ENCODE assay signal across 18 mouse cellular contexts in the genomic region with DNA sequence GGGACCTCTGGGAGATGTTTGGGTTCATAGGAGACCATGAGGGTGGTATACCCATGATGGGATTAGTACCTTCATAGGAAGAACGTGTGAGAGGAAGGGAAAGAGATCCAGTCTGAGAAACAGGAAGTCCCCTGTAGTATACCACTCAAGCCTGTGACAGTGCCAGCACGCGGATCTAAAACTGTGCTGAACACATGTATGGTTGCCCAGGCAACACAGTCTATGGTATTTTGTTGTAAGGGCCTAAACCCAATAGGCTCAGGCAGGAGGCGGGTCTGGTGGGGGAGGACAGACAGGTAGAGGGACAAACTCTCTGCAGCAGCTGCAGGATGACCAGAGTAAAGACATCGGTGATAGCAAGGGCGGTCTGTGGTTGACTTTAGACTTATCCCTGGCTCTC. TPM values are rescaled to one million over a fixed set of nuclear protein-coding genes. Genes with fewer than 3 reads are reported as not detected.
DNase-seq lines count a peak whose midpoint lies in the region; ATAC-seq and TF ChIP-seq lines count a peak whose summit lies in the region.
"Had no signal": no experiment of that assay in that cellular context is flagged by ENCODE, and none has a peak within 500 bp of the region (broad histone marks: within the 10 kb centered on the region; RNA-seq: fewer than 3 reads in every experiment).

No protein-coding gene starts in this region.

- intact Hi-C loops in left cerebral cortex, postnatal 14 days (cut with DNase I), result no loop called here

- H3K27me3 ChIP-seq in hindbrain, postnatal 0 days (ENCODE audit: insufficient read depth, low read length), result no peaks in the 10 kb centered on the region
- H3K27me3 ChIP-seq: embryonic facial prominence, embryonic 15.5 days; hindbrain, embryonic 13.5 days; midbrain, embryonic 15.5 days had no signal

- no peak overlapping the region for H3K4me2 ChIP-seq in hindbrain, postnatal 0 days (ENCODE audit: low read depth, low read length)
- H3K4me2 ChIP-seq: embryonic facial prominence, embryonic 15.5 days; hindbrain, embryonic 13.5 days; midbrain, embryonic 15.5 days had no signal

- DNase-seq in left cerebral cortex, postnatal 14 days (ENCODE audit: low spot score in 2 of 2), result peak; percentile 29 to 53
- no peak for DNase-seq in left cerebral cortex, adult 11 months (ENCODE audit: low spot score)
- DNase-seq in right cerebral cortex, postnatal 10 days (ENCODE audit: low spot score in 2 of 2), result peak; percentile 59 to 69
- DNase-seq in right cerebral cortex, adult 18-20 months, result no peak
- DNase-seq in right cerebral cortex, postnatal 25 days, result peak; percentile 30
- no peak for DNase-seq in hindbrain, postnatal 0 days (ENCODE audit: low spot score)
- DNase-seq in gastrocnemius, postnatal 4 days (ENCODE audit: low spot score in 2 of 2), result no peak
- DNase-seq: adrenal gland, postnatal 14 days; cerebellum, adult 8-10 months; gastrocnemius, postnatal 10 days; kidney, adult 18-20 months had no signal

- H3K4me3 ChIP-seq in hindbrain, postnatal 0 days (ENCODE audit: low read length), result no peak overlapping the region
- H3K4me3 ChIP-seq: embryonic facial prominence, embryonic 15.5 days; hindbrain, embryonic 13.5 days; midbrain, embryonic 15.5 days had no signal

- 70% methylated on average over 6 of the region's 6 CpGs for WGBS in hindbrain, postnatal 0 days

- no peaks in the 10 kb centered on the region for H3K36me3 ChIP-seq in hindbrain, postnatal 0 days (ENCODE audit: insufficient read depth, low read length)
- H3K36me3 ChIP-seq: embryonic facial prominence, embryonic 15.5 days; hindbrain, embryonic 13.5 days; midbrain, embryonic 15.5 days had no signal

- H3K9me3 ChIP-seq in hindbrain, postnatal 0 days (ENCODE audit: low read length), result no peaks in the 10 kb centered on the region
- H3K9me3 ChIP-seq: embryonic facial prominence, embryonic 15.5 days; hindbrain, embryonic 13.5 days; midbrain, embryonic 15.5 days had no signal

- H3K4me1 ChIP-seq in hindbrain, postnatal 0 days (ENCODE audit: insufficient read depth, low read length), result no peaks in the 10 kb centered on the region
- H3K4me1 ChIP-seq: embryonic facial prominence, embryonic 15.5 days; hindbrain, embryonic 13.5 days; midbrain, embryonic 15.5 days had no signal

- H3K27ac ChIP-seq in hindbrain, postnatal 0 days, result no peak overlapping the region
- H3K27ac ChIP-seq: embryonic facial prominence, embryonic 15.5 days; hindbrain, embryonic 13.5 days; kidney, postnatal 0 days; midbrain, embryonic 15.5 days had no signal

- no peak for TF ChIP-seq CTCF in hindbrain, postnatal 0 days (IDR thresholded peaks at IDR 0.05; ENCODE audit: low read depth)

- no peak overlapping the region for H3K9ac ChIP-seq in hindbrain, postnatal 0 days (replicated peaks; ENCODE audit: low read length)
- H3K9ac ChIP-seq: embryonic facial prominence, embryonic 15.5 days; hindbrain, embryonic 13.5 days; midbrain, embryonic 15.5 days had no signal

- peak; percentile 68 for ATAC-seq in common myeloid progenitor, adult 5-6 weeks (replicated peaks; ENCODE audit: low read depth, poor library complexity, severe bottlenecking)
- ATAC-seq in hindbrain, postnatal 0 days, result no peak
- ATAC-seq: inflammation-experienced regulatory T-cells, adult 6 months; midbrain, embryonic 15.5 days had no signal

RNA-seq across cellular contexts. Expression of gene Teddm2, which starts 53.8 kb away (rescaled TPM):
- total RNA-seq in left cerebral cortex, postnatal 14 days (2021), result 1 to 10 TPM; 3.3 to 3.4 TPM
- total RNA-seq in common myeloid progenitor, adult 5-6 weeks (2017), result 0.18 and 0.29 TPM in 2 replicates
- total RNA-seq in hindbrain, postnatal 0 days (2014; rRNA removed), result 0.72 and 1.6 TPM in 2 replicates
- polyA plus RNA-seq in hindbrain, postnatal 0 days (2015; fragmentation: Nextera tagmentation; extraction: Ambion mirVana), result 1.4 and 1.6 TPM in 2 replicates
- total RNA-seq in gastrocnemius, postnatal 4 days (2021), result under 1 TPM; 0.65 to 0.88 TPM
- total RNA-seq: megakaryocyte-erythroid progenitor cell, adult 5-6 weeks had no signal

RNA-seq across cellular contexts. Expression of gene Glul, which starts 54.1 kb away (rescaled TPM):
- 1,000 to 10,000 TPM; 1,316 to 1,477 TPM for total RNA-seq in left cerebral cortex, postnatal 14 days (2021)
- total RNA-seq in common myeloid progenitor, adult 5-6 weeks (2017), result 72.4 and 94.7 TPM in 2 replicates
- total RNA-seq in hindbrain, postnatal 0 days (2014; rRNA removed), result 416 and 422 TPM in 2 replicates
- 308 and 349 TPM in 2 replicates for polyA plus RNA-seq in hindbrain, postnatal 0 days (2015; fragmentation: Nextera tagmentation; extraction: Ambion mirVana)
- total RNA-seq in gastrocnemius, postnatal 4 days (2021), result 100 to 1,000 TPM; 114 to 130 TPM

Comparison
In these comparisons a context has a peak if more than half of its experiments do, and no peak if none do; other contexts are left out.
1. DNase-seq: peak in left cerebral cortex, postnatal 14 days (2 of 2), right cerebral cortex, postnatal 10 days (2 of 2) and right cerebral cortex, postnatal 25 days (single experiment); none in left cerebral cortex, adult 11 months (single experiment), right cerebral cortex, adult 18-20 months (single experiment), hindbrain, postnatal 0 days (single experiment) and gastrocnemius, postnatal 4 days (0 of 2).